Comparison of ENCODE assay signal across 18 mouse cellular contexts in genomic region chr12:12278464-12278872, GRCm38 (mm10). TPM values are rescaled to one million over a fixed set of nuclear protein-coding genes. Genes with fewer than 3 reads are reported as not detected.
DNase-seq lines count a peak whose midpoint lies in the region; ATAC-seq and TF ChIP-seq lines count a peak whose summit lies in the region.
"Had no signal": no experiment of that assay in that cellular context is flagged by ENCODE, and none has a peak within 500 bp of the region (broad histone marks: within the 10 kb centered on the region; RNA-seq: fewer than 3 reads in every experiment).

No protein-coding gene starts in this region.

- DNase-seq in embryo, embryonic 10.5 days (ENCODE audit: low spot score) = peak; percentile 10
- no peak for DNase-seq in embryo, embryonic 10 days (ENCODE audit: low spot score)
- peak; percentile 33 for DNase-seq in retina, postnatal 1 day
- DNase-seq in retina, embryonic 14.5 days (ENCODE audit: low spot score) = no peak
- peak; percentile 42 for DNase-seq in lung, adult 2 months
- DNase-seq in hindbrain, embryonic 14.5 days (ENCODE audit: low spot score) = no peak
- DNase-seq in left cerebral cortex, adult 11 months (ENCODE audit: low spot score) = no peak
- DNase-seq: cerebellum, postnatal 25 days; heart, adult 2 months; kidney, postnatal 10 days; lung, embryonic 14.5 days; midbrain, embryonic 14.5 days; spleen, adult 18-20 months had no signal

- TF ChIP-seq POLR2A in lung, adult 2 months (IDR thresholded peaks at IDR 0.05; ENCODE audit: borderline replicate concordance, extremely low read depth, low read depth, low read length) = no peak
- no peak for TF ChIP-seq POLR2A in small intestine, adult 2 months (IDR thresholded peaks at IDR 0.05; ENCODE audit: low read depth, low read length)

- H3K36me3 ChIP-seq in small intestine, adult 2 months (ENCODE audit: control insufficient read depth, insufficient read depth, low read length) = no peaks in the 10 kb centered on the region
- no peaks in the 10 kb centered on the region; the same call in 1 of the 2 replicates for H3K36me3 ChIP-seq in hindbrain, embryonic 14.5 days (replicated peaks; ENCODE audit: control insufficient read depth, insufficient read depth)
- H3K36me3 ChIP-seq: embryonic facial prominence, embryonic 15.5 days; forebrain, embryonic 12.5 days; intestine, embryonic 15.5 days had no signal

- H3K9ac ChIP-seq in hindbrain, embryonic 14.5 days = no peak overlapping the region
- H3K9ac ChIP-seq: embryonic facial prominence, embryonic 15.5 days; forebrain, embryonic 12.5 days; intestine, embryonic 15.5 days; lung, embryonic 14.5 days; neural tube, embryonic 13.5 days had no signal

- TF ChIP-seq CTCF in lung, adult 2 months (IDR thresholded peaks at IDR 0.05; ENCODE audit: insufficient read depth, low read length) = no peak
- TF ChIP-seq CTCF in small intestine, adult 2 months (IDR thresholded peaks at IDR 0.05; ENCODE audit: extremely low read depth, insufficient read length, insufficient replicate concordance, low read depth, low read length) = no peak

- H3K4me1 ChIP-seq in lung, adult 2 months (ENCODE audit: control insufficient read depth, insufficient read depth, low read length) = peaks cover 8% of the 10 kb centered on the region
- no peaks in the 10 kb centered on the region for H3K4me1 ChIP-seq in small intestine, adult 2 months (ENCODE audit: control insufficient read depth, insufficient read depth, insufficient read length, low read length)
- H3K4me1 ChIP-seq in hindbrain, embryonic 14.5 days (replicated peaks; ENCODE audit: control insufficient read depth, insufficient read depth, low read length) = 0 out of 2 replicates have a peak, but pooled peaks cover 4% of the 10 kb centered on the region
- H3K4me1 ChIP-seq: intestine, embryonic 15.5 days had no signal

- H3K4me3 ChIP-seq in lung, adult 2 months (replicated peaks; ENCODE audit: extremely low read depth, low read depth, low read length) = no peak overlapping the region
- H3K4me3 ChIP-seq in small intestine, adult 2 months (ENCODE audit: low read depth, low read length) = no peak overlapping the region
- no peak overlapping the region for H3K4me3 ChIP-seq in hindbrain, embryonic 14.5 days (replicated peaks; ENCODE audit: low read length)
- H3K4me3 ChIP-seq: embryonic facial prominence, embryonic 15.5 days; forebrain, embryonic 12.5 days; heart, adult 2 months; intestine, embryonic 15.5 days; neural tube, embryonic 13.5 days had no signal

- H3K4me2 ChIP-seq in hindbrain, embryonic 14.5 days (replicated peaks) = no peak overlapping the region
- H3K4me2 ChIP-seq: embryonic facial prominence, embryonic 15.5 days; forebrain, embryonic 12.5 days; intestine, embryonic 15.5 days; lung, embryonic 14.5 days; neural tube, embryonic 13.5 days had no signal

- no peaks in the 10 kb centered on the region for H3K9me3 ChIP-seq in hindbrain, embryonic 14.5 days (ENCODE audit: control insufficient read depth, low read length)
- H3K9me3 ChIP-seq: embryonic facial prominence, embryonic 15.5 days; forebrain, embryonic 12.5 days; intestine, embryonic 15.5 days; neural tube, embryonic 13.5 days had no signal

- peak overlapping the region; percentile 21; the same call in 1 of the 2 replicates for H3K27ac ChIP-seq in small intestine, adult 2 months (ENCODE audit: insufficient read depth, low read depth, low read length)
- no peak overlapping the region for H3K27ac ChIP-seq in hindbrain, embryonic 14.5 days
- H3K27ac ChIP-seq: embryonic facial prominence, embryonic 15.5 days; forebrain, embryonic 12.5 days; heart, adult 2 months; intestine, embryonic 15.5 days; neural tube, embryonic 13.5 days had no signal

- no peak for ATAC-seq in hindbrain, embryonic 14.5 days (ENCODE audit: low FRiP score)
- ATAC-seq: intestine, embryonic 15.5 days had no signal

- H3K27me3 ChIP-seq in small intestine, adult 2 months (ENCODE audit: control insufficient read depth, insufficient read depth, low read length) = no peaks in the 10 kb centered on the region
- no peaks in the 10 kb centered on the region for H3K27me3 ChIP-seq in hindbrain, embryonic 14.5 days (ENCODE audit: control insufficient read depth, insufficient read depth, low read length)
- H3K27me3 ChIP-seq: embryonic facial prominence, embryonic 15.5 days; forebrain, embryonic 12.5 days; intestine, embryonic 15.5 days; neural tube, embryonic 13.5 days had no signal

- WGBS in lung, adult 2 months = 47% methylated on average over 7 of the region's 7 CpGs
- 61% methylated on average over 7 of the region's 7 CpGs for WGBS in small intestine, adult 2 months
- WGBS in hindbrain, embryonic 14.5 days = 57% methylated on average over 7 of the region's 7 CpGs

RNA-seq across cellular contexts. Expression of gene Fam49a, which starts 16.5 kb away (rescaled TPM):
- 9.0 and 10.4 TPM in 2 replicates for polyA plus RNA-seq in lung, adult 2 months (2012; rRNA removed)
- polyA plus RNA-seq in small intestine, adult 2 months (2012; rRNA removed) = 0.34 and 0.70 TPM in 2 replicates
- 66.3 and 80.7 TPM in 2 replicates for polyA plus RNA-seq in hindbrain, embryonic 14.5 days (2014; fragmentation: Nextera tagmentation; extraction: Ambion mirVana)

Comparison
In these comparisons a context has a peak if more than half of its experiments do, and no peak if none do; other contexts are left out.
1. DNase-seq: peak in embryo, embryonic 10.5 days (single experiment), retina, postnatal 1 day (single experiment) and lung, adult 2 months (single experiment); none in embryo, embryonic 10 days (single experiment), retina, embryonic 14.5 days (single experiment), hindbrain, embryonic 14.5 days (single experiment) and left cerebral cortex, adult 11 months (single experiment).